Mouse (Mus musculus): ENCODE results near the gene Clasp1.
"Not testable (repeated sequence)": the region's sequence is repeated elsewhere in the genome, so short reads cannot be mapped to it uniquely, and the experiment has no call there.

Gene Clasp1

GRCm38 (mm10) chr1:118581179-118581578, 192.3 kb downstream of the Clasp1 start:
- DNase-seq (ENCODE audit: low read depth, low spot score), result no peak

- no peak for DNase-seq (ENCODE audit: low read depth, low spot score)
Measured at GRCm38 (mm10) chr1:118589721-118590120, 200.9 kb downstream of the Clasp1 start.

DNA sequence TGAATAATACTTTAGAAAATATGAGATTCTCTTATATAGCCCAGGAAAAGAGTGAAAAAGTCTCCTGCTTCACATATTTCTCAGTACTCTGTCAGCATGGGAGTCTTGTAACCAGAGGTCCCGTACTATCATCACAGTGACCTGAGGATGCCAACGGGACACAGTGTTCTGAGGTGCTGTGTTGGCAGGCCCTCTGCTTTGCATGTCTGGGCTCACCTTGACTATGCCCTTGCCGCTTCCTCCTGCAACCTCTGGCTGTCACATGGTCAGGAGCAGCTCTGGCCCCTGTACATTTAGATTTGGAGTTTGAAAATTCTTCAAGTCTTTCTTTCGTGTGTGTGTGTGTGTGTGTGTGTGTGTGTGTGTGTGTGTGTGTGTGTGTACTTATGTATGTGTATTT, 204.1 kb downstream of the Clasp1 start:
- DNase-seq (ENCODE audit: low read depth, low spot score), result no peak

DNA sequence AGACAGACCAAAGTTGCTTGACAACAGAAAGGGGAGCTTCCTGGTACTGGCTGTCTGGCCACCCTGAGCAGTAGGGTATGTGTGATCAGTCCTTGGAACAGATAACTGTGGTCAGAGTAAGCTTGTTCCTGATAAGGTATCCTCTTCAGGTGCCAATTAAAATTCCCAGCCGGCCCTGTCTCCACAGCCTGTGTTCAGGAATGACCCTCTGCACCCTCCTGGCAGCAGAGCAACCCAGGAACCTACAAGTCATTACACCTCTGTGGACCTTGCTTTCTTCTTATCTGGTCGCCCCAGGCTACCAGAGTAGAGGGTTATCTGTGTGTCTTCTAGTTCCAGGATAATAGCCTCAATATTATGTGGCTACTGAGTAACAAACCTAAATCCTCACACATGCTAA, 206.5 kb downstream of the Clasp1 start:
- DNase-seq (ENCODE audit: low read depth, low spot score), result no peak

DNA sequence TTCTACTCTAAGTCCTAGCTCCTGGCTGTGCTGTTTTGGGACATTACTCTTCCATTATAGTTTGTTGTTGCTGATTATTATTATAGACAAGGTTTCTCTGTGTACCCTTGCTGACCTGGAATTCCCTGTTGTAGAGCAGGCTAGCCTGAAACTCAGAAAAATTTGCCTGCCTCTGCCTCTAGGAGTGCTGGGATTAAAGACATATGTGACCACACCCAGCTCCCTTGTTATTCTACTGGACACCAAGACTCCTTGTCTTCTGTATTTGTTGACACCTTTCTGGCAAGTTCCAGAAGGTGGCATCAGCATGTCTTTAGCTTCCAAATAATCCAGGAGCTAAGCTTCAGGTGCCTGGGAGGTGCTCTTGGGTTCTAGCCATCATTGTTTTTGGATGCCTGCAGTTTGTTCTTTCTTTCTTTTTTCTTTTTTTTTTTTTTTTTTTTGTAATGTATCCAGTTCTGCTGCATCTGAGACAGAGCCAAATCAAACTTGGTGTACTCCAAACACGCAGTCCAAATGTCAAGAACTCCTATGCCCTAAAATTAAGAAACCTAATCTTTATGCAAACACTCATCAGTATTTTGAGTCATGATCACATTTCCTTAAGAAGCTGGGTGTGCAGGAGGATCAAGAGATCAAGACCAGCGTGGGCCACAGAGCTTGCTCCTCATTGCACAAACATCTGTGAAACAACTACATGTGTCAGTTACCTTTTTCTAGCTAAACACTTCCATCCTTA, 208.8 kb downstream of the Clasp1 start:
- no peak for DNase-seq (ENCODE audit: low read depth, low spot score)

DNA sequence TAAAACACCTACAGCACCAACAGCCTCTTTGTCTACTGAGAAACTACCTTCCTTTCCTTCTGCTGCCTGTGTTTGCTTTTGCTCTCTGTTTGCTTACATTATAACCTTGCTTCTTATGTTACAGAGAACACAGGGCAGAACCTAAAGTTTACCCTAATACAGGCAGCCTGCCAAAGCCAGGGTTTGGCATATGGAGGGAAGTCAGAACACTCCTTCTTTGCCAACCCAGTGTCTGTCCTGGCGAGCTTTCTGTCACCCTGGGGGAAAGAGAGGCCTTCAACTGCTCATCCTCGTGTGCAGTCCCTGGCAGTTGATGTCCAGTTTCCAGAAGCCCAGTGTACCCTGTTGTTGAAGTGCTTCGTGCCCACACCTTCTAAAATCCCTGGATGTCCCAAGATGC, 209.5 kb downstream of the Clasp1 start:
- DNase-seq (ENCODE audit: low read depth, low spot score), result no peak

DNA sequence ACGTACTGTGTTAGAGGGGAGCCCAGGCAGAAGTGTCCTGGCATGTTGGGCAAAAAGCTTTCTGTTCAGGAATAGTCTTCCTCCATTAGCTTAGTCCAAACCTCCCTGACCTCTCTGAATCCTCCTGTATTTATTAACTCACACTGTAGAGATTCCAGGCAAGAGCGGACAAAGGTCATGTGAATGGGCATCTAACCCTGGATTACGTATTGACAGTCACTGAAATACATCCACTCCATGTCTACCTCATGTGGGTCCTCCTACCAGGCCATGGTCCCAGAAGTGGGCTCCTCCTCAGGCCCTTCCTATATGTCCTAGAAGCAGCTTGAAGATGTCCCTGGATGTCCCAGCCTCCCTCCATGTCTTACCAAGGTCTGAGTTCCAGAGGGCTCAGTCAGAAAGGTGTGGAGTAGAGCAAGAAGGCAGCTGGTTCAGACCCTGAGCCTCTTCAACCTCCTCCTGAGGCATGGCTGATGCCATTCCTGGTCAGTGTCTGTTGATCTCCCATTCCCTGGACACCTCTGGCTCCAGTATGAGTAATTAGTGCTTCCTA, 224.8 kb downstream of the Clasp1 start:
- DNase-seq (ENCODE audit: low read depth, low spot score), result no peak

- DNase-seq (ENCODE audit: low read depth, low spot score), result not testable (repeated sequence)
Measured at GRCm38 (mm10) chr1:118621055-118621454, 232.2 kb downstream of the Clasp1 start.

DNA sequence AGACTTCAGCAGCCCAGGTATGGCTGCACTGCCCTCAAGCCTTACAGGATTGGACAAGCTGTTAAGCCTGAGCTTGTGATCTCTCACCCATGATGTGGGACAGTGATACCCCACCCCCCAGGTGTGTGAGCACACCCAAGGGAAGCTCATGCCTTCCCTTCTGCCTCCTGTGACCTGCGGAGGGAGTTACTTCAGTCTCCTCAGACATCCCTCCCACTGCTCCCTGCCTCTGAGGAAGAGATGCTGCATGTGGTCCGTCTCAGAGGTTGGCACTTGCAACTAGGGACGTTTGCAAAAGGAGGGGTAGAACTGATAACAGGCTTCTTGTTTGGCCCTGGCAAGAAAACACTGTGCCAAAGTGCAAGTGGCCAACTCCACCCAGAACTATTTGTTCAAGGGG, 234.0 kb downstream of the Clasp1 start:
- DNase-seq (ENCODE audit: low read depth, low spot score), result no peak

- DNase-seq (ENCODE audit: low read depth, low spot score), result no peak
Measured at GRCm38 (mm10) chr1:118625461-118625860, 236.6 kb downstream of the Clasp1 start.

- no peak for DNase-seq (ENCODE audit: low read depth, low spot score)
Measured at GRCm38 (mm10) chr1:118625921-118626320, 237.1 kb downstream of the Clasp1 start.

DNA sequence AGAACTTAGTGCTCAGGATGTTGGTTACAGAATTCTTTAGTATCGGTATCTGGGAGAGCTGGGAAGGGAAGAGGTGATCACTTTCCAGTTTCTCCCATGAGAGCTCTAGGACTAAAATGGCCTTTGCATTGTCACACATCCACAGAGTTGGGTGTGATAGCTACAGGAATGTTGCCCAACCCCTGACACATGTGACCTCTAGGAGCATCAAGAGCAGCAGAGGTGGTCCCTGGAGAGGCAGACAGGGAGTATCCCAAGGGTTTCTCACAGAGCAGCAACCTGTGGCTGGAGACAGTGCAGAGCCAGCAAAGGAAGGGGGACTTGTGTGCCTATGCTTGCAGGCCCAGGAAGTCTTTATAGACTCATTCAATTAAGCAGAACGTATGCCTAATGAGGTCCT, 237.6 kb downstream of the Clasp1 start:
- no peak for DNase-seq (ENCODE audit: low read depth, low spot score)

GRCm38 (mm10) chr1:118627781-118628464, 239.1 kb downstream of the Clasp1 start, which contains the start of gene Tfcp2l1:
Tfcp2l1 (plus strand) TSS chr1:118627945.
- DNase-seq (ENCODE audit: low read depth, low spot score), result peak; percentile 27

DNA sequence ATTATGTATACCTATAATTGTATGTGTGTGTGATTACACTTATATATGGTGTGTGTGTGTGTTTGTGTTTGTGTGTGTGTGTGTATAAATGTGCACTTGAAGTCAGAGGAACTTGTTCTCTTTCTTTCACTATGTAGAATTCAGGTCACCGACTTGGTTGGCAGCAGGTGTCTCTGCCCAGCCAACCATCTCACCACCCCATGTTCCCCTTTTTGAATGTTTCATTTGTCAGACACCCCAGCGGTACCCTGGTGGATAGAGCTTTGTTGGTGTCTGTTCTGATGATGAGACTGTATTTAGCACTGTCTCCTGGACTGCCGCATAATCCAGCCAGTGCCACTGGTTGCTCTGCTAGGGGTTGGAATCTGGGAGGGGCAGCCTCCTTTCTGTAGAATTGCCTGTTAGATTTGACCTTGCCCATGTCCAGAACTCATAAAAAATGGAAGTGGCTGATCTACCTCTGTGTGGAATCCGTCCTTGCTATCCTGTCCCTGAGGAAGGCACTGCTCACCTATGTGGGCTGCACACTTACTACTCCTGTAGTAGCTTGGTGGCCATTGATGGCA, 244.6 kb downstream of the Clasp1 start:
- no peak for DNase-seq (ENCODE audit: low read depth, low spot score)

DNA sequence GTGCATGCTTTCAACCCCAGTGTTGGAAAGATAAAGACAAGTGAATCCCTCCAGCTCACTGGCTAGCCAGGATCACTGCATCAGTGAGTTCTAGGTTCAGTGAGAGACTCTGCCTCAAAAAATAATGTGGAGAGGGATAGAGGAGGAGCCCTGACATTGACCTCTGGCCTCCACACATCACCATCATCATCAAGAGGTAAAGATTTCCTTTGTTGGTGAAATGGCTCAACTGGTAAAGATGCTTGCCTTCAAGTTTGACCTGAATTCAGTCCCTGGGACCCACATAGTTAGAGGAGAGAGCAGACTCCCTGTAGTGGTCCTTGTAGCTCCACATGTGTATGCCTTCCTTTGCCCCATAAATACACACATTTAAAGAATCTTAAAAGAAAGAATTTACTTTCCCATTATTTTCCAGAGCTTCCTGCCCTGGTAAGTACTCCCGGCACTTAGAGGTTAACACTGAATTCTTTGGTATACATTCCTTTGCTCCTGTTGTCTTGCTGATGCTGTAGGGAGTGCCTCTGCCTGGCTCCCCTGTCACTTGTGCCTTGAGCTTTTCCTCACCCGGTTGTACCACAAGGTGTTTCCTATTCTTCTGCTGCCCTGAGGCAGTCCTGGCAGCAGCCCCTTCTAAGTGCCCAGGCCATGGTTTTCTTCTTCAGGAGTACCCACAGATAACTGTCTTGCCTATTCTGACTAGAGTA, 253.6 kb downstream of the Clasp1 start:
- no peak for DNase-seq (ENCODE audit: low read depth, low spot score)

DNA sequence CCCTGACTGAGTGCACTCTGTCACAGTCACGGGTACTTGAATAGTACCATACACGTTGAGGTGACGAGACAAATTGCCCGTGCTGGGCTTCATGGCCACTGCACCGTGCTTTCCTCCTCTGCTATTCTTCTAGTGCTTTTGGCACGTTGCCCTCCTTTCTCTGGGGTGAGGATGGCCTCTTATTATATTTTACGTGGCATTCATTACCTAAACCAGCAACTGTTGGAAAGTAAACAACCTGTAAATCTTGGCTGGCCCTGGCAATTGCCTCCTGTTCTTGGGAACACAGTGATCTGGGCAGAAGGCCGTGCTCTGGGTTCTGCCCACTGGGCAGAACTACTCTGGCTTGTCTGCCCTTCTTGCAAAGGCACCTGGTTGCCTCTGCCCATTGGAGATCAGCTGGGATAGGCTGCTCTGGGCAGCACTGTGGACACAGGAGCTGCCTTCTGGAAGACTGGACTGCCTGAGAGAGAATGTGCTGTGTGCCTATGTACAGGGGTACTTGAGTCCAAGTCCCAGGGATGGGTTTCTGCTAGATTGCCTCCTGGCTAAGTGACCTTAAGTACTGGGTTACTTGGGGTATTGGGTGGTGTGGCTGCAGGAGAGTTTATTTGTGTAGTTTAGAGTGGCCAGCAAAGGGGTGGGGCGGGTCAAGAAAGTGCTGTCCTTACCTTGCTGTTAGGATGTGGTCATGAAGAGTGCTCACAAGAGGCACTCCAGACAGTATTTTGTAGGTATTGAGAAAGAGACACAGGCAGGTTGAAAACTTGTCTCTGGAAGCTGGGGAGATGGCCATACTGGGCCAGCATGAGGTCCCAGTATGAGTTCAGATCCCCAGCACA, 254.5 kb downstream of the Clasp1 start:
- DNase-seq (ENCODE audit: low read depth, low spot score), result no peak

DNA sequence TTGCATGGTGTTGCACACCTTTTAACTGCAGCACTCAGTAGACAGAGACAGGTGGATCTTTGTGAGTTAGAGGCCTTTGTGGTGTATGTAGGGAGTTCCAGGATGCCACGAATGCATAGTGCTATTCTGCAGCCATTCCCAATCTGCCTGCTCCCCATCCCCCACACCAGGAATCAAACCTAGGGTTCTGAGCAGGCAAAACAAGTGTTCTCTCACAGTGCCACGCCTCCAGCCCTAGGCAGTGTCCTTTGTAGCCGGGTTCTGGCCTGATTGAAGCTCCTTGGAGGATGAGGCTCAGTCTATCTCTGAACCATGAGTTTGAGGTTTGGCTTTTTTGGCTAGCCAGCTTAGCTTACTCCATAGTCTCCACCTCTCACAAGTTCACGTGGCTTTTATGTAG, 256.8 kb downstream of the Clasp1 start:
- no peak for DNase-seq (ENCODE audit: low read depth, low spot score)

- no peak for DNase-seq (ENCODE audit: low read depth, low spot score)
Measured at GRCm38 (mm10) chr1:118648015-118648414, 259.2 kb downstream of the Clasp1 start.

DNA sequence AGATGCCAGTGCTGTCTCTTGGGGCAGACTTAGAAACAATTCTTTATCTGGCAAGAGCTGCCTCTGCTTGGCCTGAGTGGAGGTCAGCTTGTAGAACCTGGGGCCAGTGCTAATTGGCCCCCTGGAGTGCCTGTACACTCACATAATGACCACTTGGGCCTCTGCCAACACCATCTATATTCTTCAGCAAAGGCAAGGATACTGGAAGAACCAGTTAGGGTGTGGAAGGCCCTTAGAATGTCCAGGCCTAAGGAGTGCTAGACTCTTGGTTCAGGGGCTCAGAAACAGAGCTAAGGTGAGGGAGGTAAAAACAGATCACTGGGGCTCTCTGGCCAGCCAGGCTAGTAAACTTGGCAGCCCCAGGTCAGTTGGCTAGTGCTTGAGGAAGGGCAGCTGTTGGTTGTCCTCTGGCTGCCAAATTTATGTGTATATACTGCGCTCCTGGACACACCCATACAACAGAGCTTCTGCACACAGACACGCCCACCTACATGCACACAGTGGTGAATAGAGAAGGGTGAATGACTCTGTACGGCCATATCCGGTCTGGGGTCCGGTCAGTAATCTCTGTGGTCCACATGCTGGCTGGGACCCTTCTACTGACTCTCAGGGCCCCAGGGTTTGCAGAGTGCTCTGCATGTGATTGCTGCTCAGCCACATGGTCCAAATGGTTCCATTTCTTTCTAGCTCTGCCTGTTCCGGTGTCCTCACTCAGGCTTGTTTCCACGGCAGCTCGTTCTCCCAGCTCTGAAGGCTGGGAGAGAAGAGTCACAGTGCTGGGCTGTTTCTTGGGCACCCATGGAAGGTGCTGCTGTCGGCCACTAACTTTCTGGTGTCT, 261.3 kb downstream of the Clasp1 start:
- DNase-seq (ENCODE audit: low read depth, low spot score), result no peak

GRCm38 (mm10) chr1:118650771-118651080, 261.9 kb downstream of the Clasp1 start:
- no peak for DNase-seq (ENCODE audit: low read depth, low spot score)
